Mouse (Mus musculus) embryo, embryonic 9.5 days (tissue): ENCODE measurements around the gene Lbh.

Source experiments
- DNase-seq: peaks from one replicate; pipeline ENCODE4 v3.0.0-alpha.2; 2017; ENCODE audit errors: extremely low spot score

Gene Lbh

GRCm38 (mm10) chr17:72938871-72939568 is 20.9 kb downstream of the Lbh start:
- DNase-seq: no peak

GRCm38 (mm10) chr17:72939569-72939899 is 21.4 kb downstream of the Lbh start:
- no peak for DNase-seq

- no peak for DNase-seq
Measured at GRCm38 (mm10) chr17:72944368-72944767, 26.3 kb downstream of the Lbh start.

- no peak for DNase-seq
Measured at GRCm38 (mm10) chr17:72947111-72947859, 29.2 kb downstream of the Lbh start.

GRCm38 (mm10) chr17:72948119-72948518 is 30.0 kb downstream of the Lbh start:
- no peak for DNase-seq

GRCm38 (mm10) chr17:72949247-72949701 is 31.2 kb downstream of the Lbh start:
- DNase-seq: no peak

- DNase-seq: no peak
Measured at GRCm38 (mm10) chr17:72951331-72951730, 33.2 kb downstream of the Lbh start.

GRCm38 (mm10) chr17:72953811-72954685 is 35.9 kb downstream of the Lbh start:
- DNase-seq: no peak

GRCm38 (mm10) chr17:72955534-72955933 is 37.4 kb downstream of the Lbh start:
- no peak for DNase-seq

- no peak for DNase-seq
Measured at GRCm38 (mm10) chr17:72957016-72957415, 38.9 kb downstream of the Lbh start.

- no peak for DNase-seq
Measured at GRCm38 (mm10) chr17:72958886-72959285, 40.8 kb downstream of the Lbh start.

- DNase-seq: no peak
Measured at GRCm38 (mm10) chr17:72959497-72960039, 41.5 kb downstream of the Lbh start.

- DNase-seq: no peak
Measured at GRCm38 (mm10) chr17:72960243-72960642, 42.1 kb downstream of the Lbh start.

- DNase-seq: no peak
Measured at GRCm38 (mm10) chr17:72960873-72961272, 42.8 kb downstream of the Lbh start.

GRCm38 (mm10) chr17:72961953-72962630 is 44.0 kb downstream of the Lbh start:
- DNase-seq: no peak

- no peak for DNase-seq
Measured at GRCm38 (mm10) chr17:72965687-72966086, 47.6 kb downstream of the Lbh start.

GRCm38 (mm10) chr17:72966091-72966531 is 48.0 kb downstream of the Lbh start:
- DNase-seq: peak; percentile 24

GRCm38 (mm10) chr17:72966878-72967277 is 48.8 kb downstream of the Lbh start:
- DNase-seq: no peak

GRCm38 (mm10) chr17:72967371-72968175 is 49.5 kb downstream of the Lbh start:
- no peak for DNase-seq

- no peak for DNase-seq
Measured at GRCm38 (mm10) chr17:72968666-72969065, 50.6 kb downstream of the Lbh start.
